Comparison of ENCODE assay signal across 9 mouse cellular contexts in the genomic region with DNA sequence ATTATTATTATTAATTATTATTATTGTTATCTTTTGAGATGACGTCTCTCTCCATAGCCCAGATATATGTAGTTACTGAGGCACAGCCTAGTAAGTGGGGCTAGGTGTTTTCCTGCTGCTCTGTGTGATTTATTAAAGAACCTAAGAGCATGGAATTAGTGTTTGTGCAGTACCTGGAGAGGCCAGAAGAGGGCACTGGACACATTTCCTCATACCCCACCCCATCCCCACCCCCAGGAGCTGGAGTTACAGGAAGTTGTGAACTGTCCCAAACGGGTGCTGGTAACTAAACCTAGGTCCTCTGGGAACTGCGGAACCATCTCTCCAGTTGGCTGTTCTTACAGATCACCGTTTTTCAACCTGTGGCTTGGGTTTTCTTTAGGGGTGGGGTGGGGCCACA.
A peak's percentile ranks its signal among the peaks of the same experiment; 100 is the strongest.
DNase-seq lines count a peak whose midpoint lies in the region; ATAC-seq and TF ChIP-seq lines count a peak whose summit lies in the region.
"Had no signal": no experiment of that assay in that cellular context is flagged by ENCODE, and none has a peak within 500 bp of the region (broad histone marks: within the 10 kb centered on the region; RNA-seq: fewer than 3 reads in every experiment).

No protein-coding gene starts in this region.

- 70% methylated on average over 4 of the region's 4 CpGs for WGBS in heart, adult 2 months
- 79% methylated on average over 4 of the region's 4 CpGs for WGBS in thymus, adult 2 months
- 47% methylated on average over 4 of the region's 4 CpGs for WGBS in liver, embryonic 14.5 days (ENCODE audit: insufficient replicate concordance)

- no peaks in the 10 kb centered on the region for H3K27me3 ChIP-seq in heart, adult 2 months (ENCODE audit: control insufficient read depth, insufficient read depth, low read length)
- H3K27me3 ChIP-seq in thymus, adult 2 months (ENCODE audit: control insufficient read depth, insufficient read depth, low read length) = no peaks in the 10 kb centered on the region
- no peaks in the 10 kb centered on the region for H3K27me3 ChIP-seq in liver, embryonic 14.5 days (ENCODE audit: control insufficient read depth, insufficient read depth, low read length)
- H3K27me3 ChIP-seq: midbrain, embryonic 13.5 days had no signal

- no peak overlapping the region for H3K4me2 ChIP-seq in liver, embryonic 14.5 days (ENCODE audit: low read depth)
- H3K4me2 ChIP-seq: midbrain, embryonic 13.5 days had no signal

- TF ChIP-seq POLR2A in heart, adult 2 months (IDR thresholded peaks at IDR 0.05; ENCODE audit: insufficient read depth, low read depth, low read length) = no peak
- no peak for TF ChIP-seq POLR2A in thymus, adult 2 months (IDR thresholded peaks at IDR 0.05; ENCODE audit: control insufficient read depth, extremely low read depth, insufficient read depth, low read length, poor library complexity)

- H3K9me3 ChIP-seq in liver, embryonic 14.5 days (ENCODE audit: control insufficient read depth, low read length) = no peaks in the 10 kb centered on the region
- H3K9me3 ChIP-seq: midbrain, embryonic 13.5 days had no signal

- TF ChIP-seq EP300 in heart, adult 2 months (IDR thresholded peaks at IDR 0.05; ENCODE audit: insufficient read depth, low read depth, low read length) = no peak
- no peak for TF ChIP-seq EP300 in liver, embryonic 14.5 days (IDR thresholded peaks at IDR 0.05; ENCODE audit: low read depth)

- no peak overlapping the region for H3K4me3 ChIP-seq in heart, adult 2 months
- H3K4me3 ChIP-seq in thymus, adult 2 months (ENCODE audit: control insufficient read depth, insufficient read depth, low read length) = no peak overlapping the region
- no peak overlapping the region for H3K4me3 ChIP-seq in liver, embryonic 14.5 days (ENCODE audit: insufficient read depth in 1 of 2, low read depth in 2 of 2, low read length in 2 of 2)
- H3K4me3 ChIP-seq: midbrain, embryonic 13.5 days had no signal

- ATAC-seq in liver, embryonic 14.5 days (ENCODE audit: insufficient read depth) = no peak
- ATAC-seq: midbrain, embryonic 13.5 days had no signal

- H3K9ac ChIP-seq in heart, adult 2 months (ENCODE audit: low read depth, low read length) = no peak overlapping the region
- no peak overlapping the region for H3K9ac ChIP-seq in liver, embryonic 14.5 days (replicated peaks)
- H3K9ac ChIP-seq: midbrain, embryonic 13.5 days had no signal

- DNase-seq in heart, adult 2 months = no peak
- no peak for DNase-seq in heart, postnatal 36 days
- peak; percentile 20 for DNase-seq in thymus, adult 2 months
- no peak for DNase-seq in thymus, adult 18-20 months
- no peak for DNase-seq in liver, embryonic 14.5 days (ENCODE audit: low read depth in 3 of 3, low spot score in 3 of 3)
- DNase-seq in urinary bladder, postnatal 14 days (ENCODE audit: low spot score) = no peak
- DNase-seq in left cerebral cortex, adult 11 months (ENCODE audit: low spot score) = no peak
- DNase-seq in yolk sac, embryonic 10.5 days (ENCODE audit: low spot score) = no peak

- H3K79me2 ChIP-seq in heart, adult 2 months (replicated peaks; ENCODE audit: control insufficient read depth, insufficient read depth, low read length) = no peaks in the 10 kb centered on the region

- peaks cover 9% of the 10 kb centered on the region for H3K4me1 ChIP-seq in heart, adult 2 months (ENCODE audit: control insufficient read depth, insufficient read depth, low read length)
- H3K4me1 ChIP-seq in thymus, adult 2 months (replicated peaks; ENCODE audit: control insufficient read depth, insufficient read depth, low read length) = no peaks in the 10 kb centered on the region
- peaks cover 0 to 15% of the 10 kb centered on the region in 2 experiments; a peak in 2 of 4 replicates for H3K4me1 ChIP-seq in liver, embryonic 14.5 days (replicated peaks; ENCODE audit: control insufficient read depth in 2 of 2, insufficient read depth in 2 of 2, low read length in 1 of 2)

- H3K27ac ChIP-seq in heart, adult 2 months = no peak overlapping the region
- H3K27ac ChIP-seq in thymus, adult 2 months (ENCODE audit: control insufficient read depth, insufficient read depth, low read length) = no peak overlapping the region
- H3K27ac ChIP-seq in liver, embryonic 14.5 days = no peak overlapping the region
- H3K27ac ChIP-seq: midbrain, embryonic 13.5 days had no signal

- intact Hi-C loops in heart, adult 2 months (cut with DNase I) = no loop called here
- intact Hi-C loops in heart, postnatal 36 days (cut with DNase I) = no loop called here

- peak; percentile 67 for TF ChIP-seq CTCF in heart, adult 2 months (IDR thresholded peaks at IDR 0.05)
- no peak for TF ChIP-seq CTCF in thymus, adult 2 months (IDR thresholded peaks at IDR 0.05; ENCODE audit: borderline replicate concordance, control insufficient read depth, extremely low read depth, insufficient read depth, low read length, poor library complexity)
- peak; percentile 56 for TF ChIP-seq CTCF in liver, embryonic 14.5 days (IDR thresholded peaks at IDR 0.05; ENCODE audit: low read depth)

- H3K36me3 ChIP-seq in heart, adult 2 months (ENCODE audit: control insufficient read depth, insufficient read depth, low read length) = no peaks in the 10 kb centered on the region
- H3K36me3 ChIP-seq in thymus, adult 2 months (ENCODE audit: control insufficient read depth, insufficient read depth, low read length) = no peaks in the 10 kb centered on the region
- no peaks in the 10 kb centered on the region for H3K36me3 ChIP-seq in liver, embryonic 14.5 days (replicated peaks; ENCODE audit: control insufficient read depth, insufficient read depth, low read depth)
- H3K36me3 ChIP-seq: midbrain, embryonic 13.5 days had no signal
